Mouse (Mus musculus): Measurements from ENCODE around the gene Rasgrf1. TPM values are rescaled to one million over a fixed set of nuclear protein-coding genes. Genes with fewer than 3 reads are reported as not detected.
A peak's percentile ranks its signal among the peaks of the same experiment; 100 is the strongest.

Rasgrf1 gene
- total RNA-seq, 2 experiments from 2014 or later = not detected

- intact Hi-C loops (cut with DNase I) = no loop called here
- DNase-seq = no peak
Measured at GRCm38 (mm10) chr9:89902813-89903212, 6.9 kb upstream of the Rasgrf1 start.

- no peak for DNase-seq
- intact Hi-C loops (cut with DNase I) = no loop called here
Measured at GRCm38 (mm10) chr9:89906645-89907044, 3.1 kb upstream of the Rasgrf1 start.

- DNase-seq = no peak
- intact Hi-C loops (cut with DNase I) = no loop called here
Measured at GRCm38 (mm10) chr9:89907941-89908340, 1.8 kb upstream of the Rasgrf1 start.

GRCm38 (mm10) chr9:89908601-89909000 lies 1.1 kb upstream of the Rasgrf1 start:
- intact Hi-C loops (cut with DNase I) = no loop called here
- DNase-seq = peak; percentile 27 to 29

GRCm38 (mm10) chr9:89910011-89910400 lies 298 bp downstream of the Rasgrf1 start:
- DNase-seq = no peak
- intact Hi-C loops (cut with DNase I) = no loop called here

GRCm38 (mm10) chr9:89910741-89911444 lies 1.2 kb downstream of the Rasgrf1 start:
- DNase-seq = no peak
- intact Hi-C loops (cut with DNase I) = no loop called here

GRCm38 (mm10) chr9:89911891-89912549 lies 2.3 kb downstream of the Rasgrf1 start:
- intact Hi-C loops (cut with DNase I) = no loop called here

GRCm38 (mm10) chr9:89913135-89913534 lies 3.4 kb downstream of the Rasgrf1 start:
- no peak for DNase-seq
- intact Hi-C loops (cut with DNase I) = no loop called here

More at GRCm38 (mm10) chr9:89911891-89912549, 2.3 kb downstream of the Rasgrf1 start:
- no peak for DNase-seq

- intact Hi-C loops (cut with DNase I) = no loop called here
- no peak for DNase-seq
Measured at GRCm38 (mm10) chr9:89916471-89916870, 6.8 kb downstream of the Rasgrf1 start.

GRCm38 (mm10) chr9:89917431-89917830 lies 7.7 kb downstream of the Rasgrf1 start:
- DNase-seq = no peak
- intact Hi-C loops (cut with DNase I) = no loop called here

GRCm38 (mm10) chr9:89918832-89919231 lies 9.1 kb downstream of the Rasgrf1 start:
- intact Hi-C loops (cut with DNase I) = no loop called here
- DNase-seq = no peak

- intact Hi-C loops (cut with DNase I) = no loop called here
- no peak for DNase-seq
Measured at GRCm38 (mm10) chr9:89921121-89921520, 11.4 kb downstream of the Rasgrf1 start.

GRCm38 (mm10) chr9:89922666-89923065 lies 13.0 kb downstream of the Rasgrf1 start:
- intact Hi-C loops (cut with DNase I) = no loop called here
- DNase-seq = no peak

GRCm38 (mm10) chr9:89924836-89925235 lies 15.1 kb downstream of the Rasgrf1 start:
- intact Hi-C loops (cut with DNase I) = no loop called here

GRCm38 (mm10) chr9:89928497-89928896 lies 18.8 kb downstream of the Rasgrf1 start:
- intact Hi-C loops (cut with DNase I) = no loop called here
- no peak for DNase-seq

More at GRCm38 (mm10) chr9:89924836-89925235, 15.1 kb downstream of the Rasgrf1 start:
- no peak for DNase-seq

GRCm38 (mm10) chr9:89940428-89940827 lies 30.7 kb downstream of the Rasgrf1 start:
- intact Hi-C loops (cut with DNase I) = no loop called here
- DNase-seq = no peak

GRCm38 (mm10) chr9:89946830-89947229 lies 37.1 kb downstream of the Rasgrf1 start:
- no peak for DNase-seq
- intact Hi-C loops (cut with DNase I) = no loop called here

- intact Hi-C loops (cut with DNase I) = no loop called here
- DNase-seq = no peak
Measured at GRCm38 (mm10) chr9:89948602-89949001, 38.9 kb downstream of the Rasgrf1 start.

GRCm38 (mm10) chr9:89953596-89954215 lies 44.0 kb downstream of the Rasgrf1 start:
- no peak for DNase-seq
- intact Hi-C loops (cut with DNase I) = no loop called here

- intact Hi-C loops (cut with DNase I) = no loop called here
Measured at GRCm38 (mm10) chr9:89954860-89955479, 45.3 kb downstream of the Rasgrf1 start.

GRCm38 (mm10) chr9:89958959-89959358 lies 49.3 kb downstream of the Rasgrf1 start:
- no peak for DNase-seq
- intact Hi-C loops (cut with DNase I) = no loop called here

More at GRCm38 (mm10) chr9:89954860-89955479, 45.3 kb downstream of the Rasgrf1 start:
- no peak for DNase-seq

Measured in heart, postnatal 36 days (tissue).